Mouse (Mus musculus): ENCODE measurements around the gene Got1.

The Got1 gene

DNA sequence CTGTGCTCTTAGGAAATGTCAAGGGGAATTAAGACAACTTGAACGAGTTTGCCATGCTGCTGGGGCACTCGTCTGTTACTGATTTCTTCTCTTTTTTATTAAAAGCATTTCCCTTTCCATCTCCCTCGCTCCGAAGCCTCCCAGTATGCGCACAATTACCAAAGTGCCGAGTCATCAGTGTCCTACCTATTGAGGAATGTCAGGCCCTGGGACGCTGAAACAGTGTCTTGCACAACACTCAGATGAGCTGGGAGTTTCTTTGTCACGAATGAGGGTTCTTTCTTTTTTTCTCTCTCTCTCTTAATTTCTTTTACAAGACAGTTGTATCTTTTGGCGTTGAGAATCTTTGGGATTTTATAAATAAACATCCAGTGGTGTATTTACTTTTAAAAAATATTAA lies 43.9 kb downstream of the Got1 start:
- DNase-seq (ENCODE audit: low read depth, low spot score) = no peak

- no peak for DNase-seq (ENCODE audit: low read depth, low spot score)
These were observed 45.0 kb downstream of the Got1 start for GRCm38 (mm10) chr19:43479431-43479830.

- DNase-seq (ENCODE audit: low read depth, low spot score) = peak; percentile 93
These were observed 45.5 kb downstream of the Got1 start for GRCm38 (mm10) chr19:43478891-43479290.

DNA sequence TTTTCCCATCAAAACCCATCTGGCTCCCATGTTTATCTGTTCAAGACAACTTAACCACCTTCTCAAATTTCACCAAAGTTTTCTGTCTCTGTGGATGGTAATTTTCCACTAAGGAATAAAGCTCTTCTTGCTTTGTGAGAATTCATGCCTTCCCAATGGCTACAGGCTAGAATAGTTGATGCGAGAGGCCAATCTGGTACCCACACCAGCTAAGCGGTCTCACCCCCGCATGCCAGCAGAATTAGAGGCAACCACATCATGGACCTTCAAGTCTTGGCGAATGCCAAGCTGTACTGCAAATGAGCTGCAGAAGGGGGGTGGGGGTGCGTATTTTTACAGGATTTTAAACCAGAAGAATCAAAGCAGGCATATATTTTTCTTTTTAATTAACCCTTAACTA lies 47.0 kb downstream of the Got1 start:
- DNase-seq (ENCODE audit: low read depth, low spot score) = no peak

GRCm38 (mm10) chr19:43476063-43476462 lies 48.3 kb downstream of the Got1 start:
- DNase-seq (ENCODE audit: low read depth, low spot score) = no peak

- DNase-seq (ENCODE audit: low read depth, low spot score) = peak; percentile 59
These were observed 48.8 kb downstream of the Got1 start for GRCm38 (mm10) chr19:43475642-43476041.

- DNase-seq (ENCODE audit: low read depth, low spot score) = peak; percentile 91
These were observed 51.6 kb downstream of the Got1 start for GRCm38 (mm10) chr19:43472781-43473180.

DNA sequence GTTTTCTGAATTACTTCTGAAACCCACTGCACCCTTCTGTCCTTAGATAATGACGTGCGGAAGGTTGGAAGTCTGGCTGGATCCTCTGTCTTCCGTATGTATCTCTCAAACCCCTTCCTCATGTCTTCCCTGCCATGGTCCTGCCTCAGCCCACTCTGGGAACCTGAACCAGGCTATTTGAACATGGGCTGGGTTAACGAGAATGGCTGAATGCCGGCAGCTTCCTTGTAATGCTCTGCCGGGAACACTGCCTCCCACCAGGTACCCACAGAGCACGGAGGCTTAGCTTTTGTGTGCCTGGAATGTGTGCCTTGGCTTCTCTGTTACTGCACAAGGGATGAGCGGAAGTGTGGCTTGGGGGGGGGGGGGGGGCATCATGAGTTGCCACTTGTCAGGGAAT lies 52.1 kb downstream of the Got1 start:
- DNase-seq (ENCODE audit: low read depth, low spot score) = no peak

DNA sequence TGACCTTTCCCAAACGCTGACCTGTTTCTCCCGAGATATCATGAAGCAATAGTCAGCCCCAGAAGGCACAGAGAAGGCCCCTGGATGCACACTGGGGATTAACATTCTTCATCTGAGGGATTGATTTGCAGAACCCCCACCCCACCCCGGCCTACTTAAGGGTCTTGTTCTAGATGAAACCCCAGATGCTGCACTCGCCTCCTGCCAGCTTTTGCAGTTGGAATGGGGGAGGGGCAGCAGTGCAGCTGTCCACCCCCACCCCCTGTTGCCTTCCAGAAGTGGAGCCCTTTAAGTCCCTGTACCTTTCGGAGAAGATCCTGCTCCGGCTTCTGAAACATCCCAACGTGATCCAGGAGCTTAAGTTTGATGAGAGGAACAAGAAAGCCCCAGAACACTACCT lies 55.1 kb downstream of the Got1 start:
- no peak for DNase-seq (ENCODE audit: low read depth, low spot score)

DNA sequence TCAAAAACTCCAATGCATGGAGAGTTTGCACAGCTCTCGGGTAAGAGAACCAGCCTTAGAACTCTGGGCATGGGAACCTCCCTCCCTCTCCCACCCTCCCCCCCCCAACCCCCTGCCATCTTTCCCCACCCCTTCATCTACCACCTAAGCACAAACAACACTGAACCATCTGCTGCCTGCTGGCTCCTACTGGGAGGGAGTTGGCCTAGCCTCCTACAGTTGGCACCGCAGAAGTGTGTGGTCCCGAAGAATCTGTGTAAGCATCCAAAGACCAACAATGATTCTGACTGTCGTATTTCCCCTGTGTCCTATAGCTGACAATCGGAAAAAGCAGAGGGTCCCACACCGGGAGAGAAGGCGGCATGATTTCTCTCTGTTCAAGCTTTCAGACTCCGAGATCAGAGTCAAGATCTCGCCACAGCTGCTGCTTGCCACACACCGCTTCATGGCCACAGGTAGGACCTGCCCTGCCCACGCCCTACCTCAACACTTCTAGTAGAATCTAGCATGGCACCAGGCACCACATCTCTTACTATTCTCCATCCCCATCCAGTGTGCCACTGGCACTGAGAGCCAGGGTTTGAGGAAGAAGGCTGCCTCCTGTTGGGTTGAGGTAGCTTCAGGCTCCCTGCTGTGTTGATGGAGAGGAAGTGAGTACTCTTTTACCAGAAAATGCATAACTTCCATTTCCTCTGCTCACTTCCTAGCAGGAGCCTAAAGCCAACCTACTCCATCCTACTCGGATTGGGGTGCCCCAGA lies 56.3 kb downstream of the Got1 start:
- peak; percentile 96 for DNase-seq (ENCODE audit: low read depth, low spot score)

- peak; percentile 97 for DNase-seq (ENCODE audit: low read depth, low spot score)
These were observed 58.7 kb downstream of the Got1 start for GRCm38 (mm10) chr19:43465601-43466255.

- DNase-seq (ENCODE audit: low read depth, low spot score) = no peak
These were observed 59.3 kb downstream of the Got1 start for GRCm38 (mm10) chr19:43465076-43465475.

DNA sequence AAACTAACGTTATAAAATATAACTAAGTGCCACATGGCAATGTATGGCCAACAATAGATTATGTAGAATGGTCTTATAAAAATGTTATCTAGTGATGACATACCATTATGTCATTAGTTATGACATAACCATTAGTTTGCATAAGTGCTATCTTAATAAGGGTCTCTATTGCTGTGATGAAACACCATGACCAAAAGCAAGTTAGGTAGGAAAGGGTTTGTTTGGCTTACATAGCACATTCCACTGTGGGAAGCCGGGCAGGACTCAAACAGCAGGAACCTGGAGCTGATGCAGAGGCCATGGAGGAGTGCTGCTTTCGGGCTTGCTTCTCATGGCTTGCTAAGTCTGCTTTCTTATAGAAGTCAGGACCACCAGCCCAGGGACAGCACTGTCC lies 60.1 kb downstream of the Got1 start:
- DNase-seq (ENCODE audit: low read depth, low spot score) = no peak

GRCm38 (mm10) chr19:43463546-43464293 lies 60.7 kb downstream of the Got1 start:
- no peak for DNase-seq (ENCODE audit: low read depth, low spot score)

- no peak for DNase-seq (ENCODE audit: low read depth, low spot score)
These were observed 62.3 kb downstream of the Got1 start for GRCm38 (mm10) chr19:43462141-43462540.

DNA sequence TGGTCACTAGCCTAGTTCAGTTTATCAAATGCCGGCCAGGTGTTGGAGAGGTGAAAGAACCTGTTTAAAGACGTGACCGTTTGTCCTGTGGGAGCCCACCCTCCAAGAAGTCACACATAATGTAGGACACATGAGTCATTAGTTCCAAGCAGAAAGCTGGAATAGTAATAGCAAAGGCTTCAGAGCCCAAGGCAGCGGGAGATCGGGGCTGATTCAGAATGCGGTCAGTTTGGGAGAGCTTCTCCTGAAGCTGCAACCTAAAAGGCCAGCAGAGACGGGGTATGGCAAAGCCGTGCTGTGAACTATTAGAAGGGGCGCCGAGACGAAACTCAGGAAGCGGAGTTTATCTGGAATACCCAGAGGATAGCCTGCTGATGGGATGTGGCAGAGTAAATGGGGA lies 63.9 kb downstream of the Got1 start:
- peak; percentile 66 for DNase-seq (ENCODE audit: low read depth, low spot score)

- DNase-seq (ENCODE audit: low read depth, low spot score) = peak; percentile 50
These were observed 64.5 kb downstream of the Got1 start for GRCm38 (mm10) chr19:43459948-43460347.

- DNase-seq (ENCODE audit: low read depth, low spot score) = no peak
These were observed 71.4 kb downstream of the Got1 start for GRCm38 (mm10) chr19:43453025-43453424.

DNA sequence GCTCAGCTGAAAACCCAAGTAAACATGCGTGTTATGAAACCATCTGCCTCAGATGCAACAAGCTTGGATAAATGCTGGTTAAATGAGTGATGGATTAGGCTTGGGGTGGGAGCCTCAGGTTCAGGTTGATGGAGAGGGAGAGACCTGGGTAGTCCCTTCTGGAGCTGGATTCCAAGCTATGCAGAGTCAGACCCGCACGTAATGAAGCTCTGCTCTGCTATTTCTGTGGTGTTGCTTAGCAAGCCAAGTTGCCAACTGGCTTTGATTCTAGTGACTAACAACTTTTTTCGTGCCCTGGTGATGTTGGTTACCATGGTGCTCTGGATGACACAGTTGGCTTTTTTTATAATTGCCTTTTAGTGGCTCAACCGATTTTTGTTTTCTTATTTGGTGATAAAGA lies 72.2 kb downstream of the Got1 start:
- DNase-seq (ENCODE audit: low read depth, low spot score) = peak; percentile 93

GRCm38 (mm10) chr19:43451563-43451962 lies 72.8 kb downstream of the Got1 start:
- peak; percentile 51 for DNase-seq (ENCODE audit: low read depth, low spot score)
